Mouse (Mus musculus): Measurements from ENCODE around the gene Clic6.

DNA sequence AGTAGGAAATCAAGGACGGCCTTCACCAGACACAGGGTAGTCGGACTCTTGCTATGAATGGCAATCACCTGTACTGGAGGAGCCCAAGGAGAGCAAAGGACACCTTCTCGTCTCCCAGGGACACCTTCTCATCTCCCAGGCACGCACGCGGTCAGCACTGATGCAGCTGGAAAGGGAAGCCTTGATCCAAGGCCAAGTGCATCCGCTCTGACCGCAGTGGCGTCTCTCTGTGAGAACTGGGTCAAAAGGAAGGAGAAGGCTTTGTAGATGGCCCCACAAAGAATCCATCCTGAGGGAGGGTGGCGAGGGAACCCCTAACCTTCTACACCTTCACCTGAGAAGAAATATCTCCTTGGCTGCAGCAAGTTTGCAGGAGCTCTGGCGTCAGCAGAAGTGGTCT, 43.4 kb upstream of the Clic6 start:
- TF ChIP-seq USF1 (IDR thresholded peaks at IDR 0.05; ENCODE audit: low read depth) (no peak), POLR2A (IDR thresholded peaks at IDR 0.05; ENCODE audit: insufficient read length, low read depth) (no peak), MYOG (IDR thresholded peaks at IDR 0.05; ENCODE audit: control insufficient read depth in 1 of 3, insufficient read depth in 1 of 3, insufficient read length in 2 of 3, low read depth in 2 of 3) (no peak), SRF (IDR thresholded peaks at IDR 0.05; ENCODE audit: control insufficient read depth, insufficient read length, low read depth) (no peak), MAX (IDR thresholded peaks at IDR 0.05; ENCODE audit: low read depth) (no peak), E2F4 (IDR thresholded peaks at IDR 0.05; ENCODE audit: insufficient read depth) (no peak), REST (IDR thresholded peaks at IDR 0.05; ENCODE audit: insufficient read depth, insufficient read length) (no peak), POLR2AphosphoS2 (IDR thresholded peaks at IDR 0.05; ENCODE audit: insufficient read length, low read depth) (no peak), MYOD1 (IDR thresholded peaks at IDR 0.05; ENCODE audit: control insufficient read depth in 1 of 3, insufficient read length in 2 of 3, low read depth in 2 of 3) (no peak), CEBPB (IDR thresholded peaks at IDR 0.05; ENCODE audit: insufficient read depth, poor library complexity, severe bottlenecking) (no peak), TCF3 (IDR thresholded peaks at IDR 0.05; ENCODE audit: insufficient read length, low read depth) (no peak)

Measured in myocyte (in vitro differentiated cells).